Mouse (Mus musculus) cerebral cortex, adult 2 months (tissue): ENCODE measurements around the gene Cks2.

Experiments used
- WGBS: fragments of 180-500 bp; shearing (Covaris S2); methylation state at CpG from one replicate; pipeline ENCODE4 v1.1.7; 2018; 5-methylcytosine and 5-hydroxymethylcytosine counted together

Cks2 gene

DNA sequence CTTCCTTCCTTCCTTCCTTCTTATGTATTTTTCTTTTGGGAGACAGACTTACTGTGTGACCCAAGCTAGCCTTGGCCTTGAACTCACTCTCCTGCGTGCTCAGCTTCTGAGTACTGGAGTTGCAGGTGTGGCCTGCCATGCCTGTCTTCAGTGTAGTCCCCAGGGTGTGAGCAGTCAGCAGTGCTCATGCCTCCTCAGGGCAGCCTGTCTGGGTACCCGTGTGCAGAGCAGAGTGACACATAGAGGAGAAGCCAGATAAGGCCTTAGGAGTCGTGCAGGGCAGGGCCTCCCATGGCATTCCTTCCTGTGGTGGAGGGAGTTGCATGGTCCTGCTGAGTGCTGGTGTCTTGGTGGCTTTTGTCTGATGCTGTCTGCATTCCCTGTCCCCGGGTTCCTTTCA is 34.3 kb downstream of the Cks2 start:
- 64% methylated on average over 4 of the region's 4 CpGs for WGBS

DNA sequence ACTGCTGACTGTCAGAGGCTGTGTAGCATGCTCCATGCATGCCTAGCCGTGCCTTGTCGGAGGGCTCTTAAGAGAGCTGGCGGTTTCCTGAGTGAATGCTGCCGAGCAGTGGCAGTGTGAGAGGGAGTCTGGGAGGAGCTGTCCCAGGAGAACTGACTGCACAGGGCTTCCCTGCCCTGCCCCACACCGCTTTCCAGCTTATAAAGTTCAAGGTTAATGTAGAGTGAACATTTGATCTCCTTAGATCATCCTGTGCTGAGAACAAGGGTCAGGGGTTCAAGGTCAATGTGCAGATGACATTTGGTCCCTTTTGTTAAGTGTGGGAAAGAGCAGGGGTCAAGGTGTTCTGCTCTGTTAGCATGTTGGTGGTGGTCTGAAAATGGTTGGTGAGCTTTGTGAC is 36.0 kb downstream of the Cks2 start:
- 63% methylated on average over 5 of the region's 5 CpGs for WGBS

DNA sequence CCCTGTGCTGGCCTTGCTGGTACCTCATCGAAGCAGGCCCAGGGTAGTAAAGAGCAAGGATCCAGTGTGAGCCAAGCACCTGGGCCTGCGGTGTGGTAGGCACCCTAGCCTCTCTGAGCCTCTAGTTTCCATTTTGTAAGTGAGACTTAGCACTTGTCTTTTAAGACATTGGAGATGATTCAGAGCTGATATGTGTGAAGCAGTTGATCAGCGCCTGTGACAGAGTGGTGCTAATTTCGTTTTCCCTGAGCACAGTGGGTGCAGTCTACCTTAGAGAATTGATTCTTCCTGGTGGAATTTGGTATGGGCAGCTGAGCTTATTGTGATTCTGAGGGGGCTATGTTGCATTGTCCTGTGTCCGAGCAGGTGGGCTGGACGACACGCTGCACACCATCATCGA is 36.6 kb downstream of the Cks2 start:
- 81% methylated on average over 8 of the region's 8 CpGs for WGBS

DNA sequence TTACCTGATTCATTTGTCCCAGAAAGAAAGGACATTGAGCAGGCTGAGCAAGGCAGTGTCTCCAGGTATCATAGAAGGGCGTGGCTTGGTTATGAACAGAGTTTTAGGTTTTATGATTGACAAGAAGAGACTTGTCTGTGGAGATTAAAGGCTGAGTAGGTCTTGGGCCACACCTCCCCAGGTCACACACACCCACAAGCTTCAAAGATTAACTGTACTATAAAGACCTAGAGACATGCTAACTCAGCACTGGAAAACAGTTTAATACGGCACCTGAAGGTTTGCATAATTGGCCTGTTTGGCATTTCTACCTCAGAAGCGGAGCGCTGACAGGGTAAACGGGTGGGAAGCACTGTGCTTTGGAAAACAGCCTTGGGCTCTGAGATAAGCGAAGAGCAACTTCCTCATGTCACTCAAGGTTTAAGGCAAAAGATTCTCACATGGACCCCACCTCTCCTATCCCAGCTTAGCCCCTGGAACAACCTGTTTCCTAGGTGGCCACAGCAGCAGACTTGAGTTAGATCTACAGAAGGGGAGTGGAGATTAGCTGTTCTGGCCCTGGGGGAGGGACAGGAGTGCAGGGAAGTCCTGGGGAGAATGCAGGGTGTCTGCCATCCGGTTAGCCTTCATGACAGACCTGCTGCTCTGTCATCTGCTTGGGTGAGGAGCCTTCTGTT is 40.4 kb downstream of the Cks2 start:
- 84% methylated on average over 7 of the region's 7 CpGs for WGBS

DNA sequence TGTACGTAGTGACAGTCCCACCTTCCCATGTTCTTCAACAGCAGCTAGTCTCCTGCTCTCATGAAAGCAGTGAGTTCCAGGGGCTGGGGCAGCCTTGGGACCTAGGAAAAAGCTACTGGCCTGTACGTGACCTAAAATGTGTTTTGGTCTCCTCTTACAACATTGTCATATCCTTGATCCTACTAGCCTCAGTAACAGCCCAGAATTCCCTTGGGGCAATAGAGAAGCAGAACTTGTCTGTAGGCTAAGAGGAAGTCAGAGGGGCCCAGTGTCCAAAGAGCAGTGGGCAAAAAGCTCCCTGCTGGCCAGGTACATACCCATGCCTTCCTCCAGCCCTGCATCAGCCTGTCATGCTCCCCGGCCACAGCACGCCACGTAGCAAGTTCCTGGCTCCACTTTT is 41.9 kb downstream of the Cks2 start:
- 93% methylated on average over 5 of the region's 5 CpGs for WGBS

DNA sequence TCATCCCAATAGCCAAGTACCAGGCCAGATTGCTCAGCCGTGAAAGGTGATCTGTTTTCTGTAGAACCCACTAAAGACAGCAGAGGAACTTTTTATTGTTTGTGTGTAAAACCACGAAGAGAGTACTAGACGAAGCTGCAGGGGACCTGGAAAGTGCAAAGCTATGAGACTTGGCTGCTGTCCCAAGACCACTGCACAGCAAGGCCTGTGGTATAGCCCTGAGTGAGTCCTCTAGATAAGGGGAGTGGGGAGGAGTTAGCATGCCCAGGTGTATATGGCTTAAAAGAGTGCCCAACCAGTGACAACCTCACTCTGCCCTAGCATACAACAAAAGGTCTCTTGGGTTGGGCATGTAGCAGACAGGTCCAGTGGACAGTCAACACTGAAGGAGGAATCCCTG is 43.7 kb downstream of the Cks2 start:
- 60% methylated on average over 3 of the region's 3 CpGs for WGBS

DNA sequence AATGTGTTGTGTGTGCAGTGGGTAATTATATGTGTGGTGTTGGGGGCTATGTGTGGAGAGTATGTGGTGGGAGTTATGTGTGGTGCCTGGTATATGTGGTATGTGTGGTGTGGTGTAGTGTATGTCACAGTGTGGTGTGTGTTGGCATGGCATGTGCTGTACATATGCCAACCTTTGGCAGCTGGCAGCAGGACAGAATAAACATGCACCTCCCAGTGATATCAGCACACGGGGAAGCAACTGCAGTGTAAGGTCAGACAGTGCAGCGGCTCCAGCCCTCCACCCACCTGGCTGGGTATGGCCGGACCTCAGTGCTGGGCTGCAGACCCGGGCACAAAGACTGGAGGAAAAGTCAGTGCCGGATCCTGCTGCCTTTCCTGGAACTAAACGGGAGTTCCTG is 52.4 kb downstream of the Cks2 start:
- 71% methylated on average over 6 of the region's 6 CpGs for WGBS

DNA sequence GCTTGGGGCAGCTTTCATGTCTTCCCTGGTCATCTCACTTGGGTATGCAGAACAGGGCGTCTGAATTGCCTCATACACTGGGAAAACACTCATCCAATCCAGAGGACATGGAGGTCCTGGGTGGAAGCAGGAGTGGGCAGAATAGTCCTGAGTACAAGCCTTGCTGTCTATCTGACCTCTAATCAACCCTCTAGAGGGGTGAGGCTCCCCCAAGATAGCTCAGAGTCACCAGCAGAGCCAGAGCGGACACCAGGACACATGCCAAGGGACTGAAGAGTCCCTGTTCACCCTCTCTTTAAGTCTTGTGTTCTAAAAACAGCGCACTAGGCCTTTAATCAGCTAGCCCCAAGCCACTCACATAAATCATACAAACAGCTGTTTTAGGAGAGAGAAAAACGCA is 52.9 kb downstream of the Cks2 start:
- WGBS = 79% methylated on average over 4 of the region's 4 CpGs

DNA sequence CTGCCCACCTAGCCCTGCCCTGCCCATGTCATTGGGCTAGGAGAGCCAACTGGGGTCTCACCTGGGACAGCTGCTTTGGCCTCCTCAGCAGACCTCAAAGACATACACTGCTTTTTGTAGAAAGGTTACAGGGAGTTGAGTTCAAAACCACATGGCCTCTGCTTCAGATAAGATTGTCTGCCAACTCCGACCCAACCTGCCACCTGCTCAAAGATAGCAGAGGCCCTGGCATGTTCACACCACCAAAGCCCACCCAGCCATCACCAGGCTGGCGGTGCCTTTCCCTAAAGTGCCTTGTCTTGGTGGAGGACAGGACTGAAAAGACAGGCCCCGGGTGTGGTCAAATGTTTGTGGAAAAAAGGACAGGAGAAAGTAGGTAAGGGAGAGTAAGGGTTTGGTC is 53.3 kb downstream of the Cks2 start:
- WGBS = 94% methylated on average over 3 of the region's 3 CpGs
